Mouse (Mus musculus) kidney, adult 2 months (tissue): ENCODE data around the gene Plekho2. TPM values are rescaled to one million over a fixed set of nuclear protein-coding genes. Genes with fewer than 3 reads are reported as not detected.

Source experiments
- DNase-seq: peaks from one replicate; pipeline ENCODE4 v3.0.0; 2021
- H3K27ac ChIP-seq: fragments of 200-500 bp; 2 replicates; pipeline ENCODE4 v1.5.1; 2012; ENCODE audit warnings: low read depth, low read length, control low read depth, inconsistent platforms; ENCODE audit not compliant: insufficient read depth
- H3K27me3 ChIP-seq: fragments of 200-500 bp; replicated peaks from 2 replicates; pipeline ENCODE4 v1.6.1; 2012; ENCODE audit warnings: mild to moderate bottlenecking, moderate library complexity, low read length, inconsistent platforms; ENCODE audit not compliant: control insufficient read depth, insufficient read depth
- H3K36me3 ChIP-seq: fragments of 200-500 bp; 2 replicates; pipeline ENCODE4 v1.6.1; 2012; ENCODE audit warnings: mild to moderate bottlenecking, moderate library complexity, low read length, inconsistent platforms; ENCODE audit not compliant: control insufficient read depth, insufficient read depth
- H3K4me1 ChIP-seq: fragments of 200-500 bp; 2 replicates; pipeline ENCODE4 v1.6.1; 2011; ENCODE audit warnings: low read length; ENCODE audit not compliant: control insufficient read depth, insufficient read depth
- H3K4me3 ChIP-seq: fragments of 200-500 bp; 2 replicates; pipeline ENCODE4 v1.5.1; 2011; ENCODE audit warnings: mild to moderate bottlenecking, low read depth, low read length, control low read depth; ENCODE audit not compliant: insufficient read depth
- CTCF ChIP-seq: fragments of 200-500 bp; conservative IDR thresholded peaks from 2 replicates; pipeline ENCODE4 v1.5.1; 2011; ENCODE audit warnings: low read depth, mild to moderate bottlenecking, control low read depth, low read length, moderate library complexity, mixed read lengths; ENCODE audit not compliant: insufficient read depth, insufficient read length
- POLR2A ChIP-seq: fragments of 200-500 bp; IDR thresholded peaks from one replicate; pipeline ENCODE4 v1.6.1; 2011; ENCODE audit warnings: low read depth, low read length, control low read depth
- WGBS: fragments of 180-500 bp; shearing (Covaris S2); methylation state at CpG from one replicate; pipeline ENCODE4 v1.1.7; 2018; 5-methylcytosine and 5-hydroxymethylcytosine counted together
- polyA plus RNA-seq: library from polyadenylated mRNA; depleted of rRNA; stranded (reverse); fragments of >200 nt; gene quantifications from 2 replicates; pipeline ENCODE4 v1.2.3, GENCODE M21; 2012

Plekho2 gene
- polyA plus RNA-seq, 1 experiment, result 10.4 TPM

DNA sequence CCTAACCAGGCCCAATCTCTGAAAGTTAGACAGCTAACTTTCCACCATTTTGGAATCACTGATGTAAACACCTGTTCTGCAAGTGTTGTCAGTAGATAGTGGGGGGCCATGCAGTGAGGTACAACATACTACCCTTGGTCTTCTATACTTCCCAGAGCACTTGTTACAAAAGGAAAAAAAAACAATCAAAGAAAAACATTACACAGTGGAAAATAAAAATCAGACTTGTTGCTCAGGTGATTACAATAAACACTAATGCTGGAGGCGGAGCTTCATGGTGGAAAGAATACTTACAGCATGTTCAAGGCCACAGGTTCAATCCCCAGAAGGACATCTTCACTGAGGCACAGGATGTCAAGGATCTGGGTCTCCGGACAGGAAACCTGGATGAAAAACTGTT lies 27.1 kb downstream of the Plekho2 start:
- Histone ChIP-seq H3K27me3 (no peaks in the 10 kb centered on the region), H3K27ac (no peak overlapping the region), H3K4me3 (no peak overlapping the region), H3K4me1 (no peaks in the 10 kb centered on the region), H3K36me3 (no peaks in the 10 kb centered on the region)
- no peak for DNase-seq
- 94% methylated on average over 2 of the region's 2 CpGs for WGBS
- no peak for TF ChIP-seq POLR2A
- TF ChIP-seq CTCF, result no peak

- no peak for TF ChIP-seq CTCF
- TF ChIP-seq POLR2A, result no peak
- WGBS, result 59% methylated on average over 5 of the region's 5 CpGs
These were observed 27.7 kb downstream of the Plekho2 start for GRCm38 (mm10) chr9:65552141-65552540.

DNA sequence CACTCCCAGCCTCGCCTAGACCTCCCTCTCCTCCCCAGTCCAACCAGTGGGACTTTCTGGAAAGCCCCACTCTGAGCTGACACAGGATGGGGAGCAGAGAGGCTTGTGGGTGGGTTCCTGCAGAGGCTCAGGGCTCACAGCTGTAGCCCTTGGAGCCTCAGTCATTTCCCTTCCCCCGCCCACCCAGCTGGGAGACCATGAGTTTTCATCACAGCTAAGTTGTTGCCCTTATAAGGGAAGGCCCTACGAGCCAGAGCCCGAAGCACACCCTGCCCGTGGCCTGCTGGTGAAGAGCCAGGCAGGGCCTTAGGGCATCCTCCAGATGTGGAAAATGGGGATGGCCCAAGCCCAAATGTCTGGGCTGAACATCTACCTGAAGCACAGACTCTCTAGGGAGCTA lies 28.8 kb downstream of the Plekho2 start:
- H3K36me3 ChIP-seq, result no peaks in the 10 kb centered on the region
- no peaks in the 10 kb centered on the region for H3K4me1 ChIP-seq
- no peaks in the 10 kb centered on the region for H3K27me3 ChIP-seq
- no peak overlapping the region for H3K4me3 ChIP-seq
- 46% methylated on average over 5 of the region's 5 CpGs for WGBS
- TF ChIP-seq CTCF, result no peak
- no peak for TF ChIP-seq POLR2A
- H3K27ac ChIP-seq, result peak overlapping the region; percentile 59
- DNase-seq, result peak; percentile 78

More at GRCm38 (mm10) chr9:65552141-65552540, 27.7 kb downstream of the Plekho2 start:
- Histone ChIP-seq H3K27me3 (no peaks in the 10 kb centered on the region), H3K27ac (peak overlapping the region; percentile 39; the same call in 1 of the 2 replicates), H3K4me3 (no peak overlapping the region), H3K36me3 (no peaks in the 10 kb centered on the region), H3K4me1 (no peaks in the 10 kb centered on the region)
- peak; percentile 70 for DNase-seq

- Histone ChIP-seq H3K27me3 (no peaks in the 10 kb centered on the region), H3K4me1 (no peaks in the 10 kb centered on the region), H3K36me3 (no peaks in the 10 kb centered on the region), H3K4me3 (no peak overlapping the region), H3K27ac (peak overlapping the region; percentile 59)
- no peak for DNase-seq
- no peak for TF ChIP-seq POLR2A
- TF ChIP-seq CTCF, result no peak
- WGBS, result 46% methylated on average over 7 of the region's 7 CpGs
These were observed 29.6 kb downstream of the Plekho2 start for GRCm38 (mm10) chr9:65550079-65550831.

DNA sequence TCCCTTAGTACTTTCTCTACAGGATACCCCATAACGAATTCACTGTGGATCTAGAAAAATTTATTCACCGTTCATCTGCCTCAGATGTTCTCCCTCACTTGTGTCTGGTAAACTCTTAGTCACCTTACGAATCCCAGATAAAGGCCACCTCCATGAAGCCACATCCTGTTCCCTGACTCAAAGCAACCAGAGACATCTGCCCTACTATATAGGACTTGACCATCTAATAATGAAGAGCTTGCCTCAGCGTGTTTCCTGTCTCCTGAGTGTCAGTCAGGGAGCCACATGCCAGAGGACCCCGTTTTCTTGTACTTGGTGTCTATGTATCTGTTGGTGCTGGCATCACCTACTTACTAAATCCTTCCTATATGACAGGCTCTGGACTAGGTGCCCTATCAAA lies 30.2 kb downstream of the Plekho2 start:
- 86% methylated on average over 5 of the region's 5 CpGs for WGBS
- TF ChIP-seq CTCF (no peak), POLR2A (no peak)
- H3K4me3 ChIP-seq, result no peak overlapping the region
- no peaks in the 10 kb centered on the region for H3K4me1 ChIP-seq
- DNase-seq, result no peak
- H3K36me3 ChIP-seq, result no peaks in the 10 kb centered on the region
- H3K27ac ChIP-seq, result no peak overlapping the region
- H3K27me3 ChIP-seq, result no peaks in the 10 kb centered on the region

DNA sequence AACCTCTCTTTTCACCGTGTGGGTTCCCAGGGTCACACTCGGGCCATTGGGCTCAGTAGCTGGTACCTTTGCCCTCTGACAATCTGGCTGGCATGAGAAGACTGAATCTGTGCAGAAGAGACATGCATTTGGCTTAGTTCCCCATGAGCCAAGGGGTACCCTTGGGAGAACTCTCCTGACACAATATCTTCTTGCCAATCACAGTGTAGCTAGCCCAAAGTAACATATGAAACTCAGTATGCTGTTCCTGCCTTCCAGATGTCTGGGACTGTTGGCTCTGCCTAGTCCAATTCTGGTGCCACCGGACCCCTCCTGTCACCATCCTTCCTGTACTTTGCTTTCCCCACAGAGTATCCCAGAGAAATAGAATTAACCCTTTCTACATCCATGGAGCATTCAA lies 30.7 kb downstream of the Plekho2 start:
- H3K27ac ChIP-seq, result no peak overlapping the region
- H3K36me3 ChIP-seq, result no peaks in the 10 kb centered on the region

GRCm38 (mm10) chr9:65548311-65548710 lies 31.5 kb downstream of the Plekho2 start:
- no peak overlapping the region for H3K4me3 ChIP-seq
- TF ChIP-seq POLR2A (no peak), CTCF (no peak)
- DNase-seq, result no peak
- no peak overlapping the region for H3K27ac ChIP-seq
- no peaks in the 10 kb centered on the region for H3K36me3 ChIP-seq
- WGBS, result 73% methylated on average over 8 of the region's 8 CpGs
- H3K4me1 ChIP-seq, result no peaks in the 10 kb centered on the region
- no peaks in the 10 kb centered on the region for H3K27me3 ChIP-seq

More for the DNA sequence above, 30.7 kb downstream of the Plekho2 start:
- no peak for TF ChIP-seq POLR2A
- TF ChIP-seq CTCF, result no peak
- Histone ChIP-seq H3K27me3 (no peaks in the 10 kb centered on the region), H3K4me3 (no peak overlapping the region), H3K4me1 (no peaks in the 10 kb centered on the region)
- WGBS, result 70% methylated on average over 3 of the region's 3 CpGs
- no peak for DNase-seq
